Mouse (Mus musculus): ENCODE results near the gene Bcat1. TPM values are rescaled to one million over a fixed set of nuclear protein-coding genes. Genes with fewer than 3 reads are reported as not detected.

Bcat1 gene
- total RNA-seq, 2 experiments from 2014 or later: 84.3 to 85.4 TPM

DNA sequence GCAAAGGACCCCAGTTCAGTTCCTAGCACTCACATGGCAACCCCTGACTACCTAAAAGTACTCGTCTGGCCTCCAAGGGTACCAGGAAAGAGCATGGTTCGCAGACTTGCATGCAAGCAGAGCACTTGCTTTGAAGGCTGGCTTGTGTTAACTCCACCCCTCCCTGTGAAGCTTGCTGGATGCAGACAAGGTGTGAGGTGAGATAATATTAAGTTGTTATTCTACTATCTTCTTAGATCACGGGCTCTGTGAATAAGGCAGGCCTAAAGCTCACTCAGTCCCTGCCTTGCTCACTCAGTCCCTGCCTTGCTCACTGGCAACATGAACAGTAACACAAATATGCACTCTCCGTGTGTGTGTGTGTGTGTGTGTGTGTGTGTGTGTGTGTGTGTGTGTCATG, 58.5 kb downstream of the Bcat1 start:
- no peak for DNase-seq (ENCODE audit: extremely low spot score in 1 of 2, low spot score in 2 of 2)
- intact Hi-C loops (cut with DNase I): no loop called here
- TF ChIP-seq CTCF (IDR thresholded peaks at IDR 0.05): no peak
- Histone ChIP-seq H3K27ac (no peak overlapping the region), H3K4me3 (no peak overlapping the region)

DNA sequence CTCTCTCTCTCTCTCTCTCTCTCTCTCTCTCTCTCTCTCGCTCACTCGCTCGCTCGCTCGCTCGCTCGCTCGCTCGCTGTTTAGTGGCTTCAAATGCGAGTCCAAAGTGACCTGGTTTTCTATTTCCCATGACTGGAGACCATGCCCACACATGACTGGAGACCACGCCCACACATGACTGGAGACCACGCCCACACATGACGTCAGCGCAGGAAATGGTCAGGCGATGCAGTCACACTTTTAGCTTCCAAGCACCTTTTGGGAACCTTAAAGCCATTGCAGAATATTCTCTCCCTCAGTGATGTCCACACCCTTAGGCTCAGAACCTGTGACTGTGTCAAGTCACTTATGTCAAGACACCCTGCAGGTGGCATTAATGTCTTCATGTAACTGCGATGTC, 59.3 kb downstream of the Bcat1 start:
- intact Hi-C loops (cut with DNase I): no loop called here

DNA sequence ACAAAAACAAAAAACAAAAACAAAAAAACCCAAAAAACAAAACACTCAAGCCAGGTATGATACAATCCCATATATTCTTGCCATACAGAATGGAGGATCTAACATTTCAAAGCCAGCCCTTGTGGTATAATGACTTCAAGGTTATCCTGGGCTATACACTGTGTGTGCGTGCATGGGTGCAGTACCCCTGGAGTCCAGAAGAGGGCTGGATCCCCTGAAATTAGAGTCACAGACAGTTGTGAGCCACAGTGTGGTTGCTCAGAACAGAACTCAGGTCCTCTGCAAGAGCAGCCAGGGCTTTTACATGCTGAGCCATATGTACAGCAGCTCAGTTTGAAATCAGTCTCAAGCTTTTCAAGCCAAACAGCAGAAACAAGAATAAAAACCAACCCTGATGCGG, 61.0 kb downstream of the Bcat1 start:
- intact Hi-C loops (cut with DNase I): no loop called here
- Histone ChIP-seq H3K4me3 (no peak overlapping the region), H3K27ac (no peak overlapping the region)
- TF ChIP-seq CTCF (IDR thresholded peaks at IDR 0.05): peak; percentile 33
- no peak for DNase-seq (ENCODE audit: extremely low spot score in 1 of 2, low spot score in 2 of 2)

More for the DNA sequence above, 59.3 kb downstream of the Bcat1 start:
- no peak for TF ChIP-seq CTCF (IDR thresholded peaks at IDR 0.05)
- no peak overlapping the region for H3K4me3 ChIP-seq
- no peak for DNase-seq (ENCODE audit: extremely low spot score in 1 of 2, low spot score in 2 of 2)
- H3K27ac ChIP-seq: no peak overlapping the region

GRCm38 (mm10) chr6:145012699-145013098, 63.3 kb downstream of the Bcat1 start:
- DNase-seq (ENCODE audit: extremely low spot score in 1 of 2, low spot score in 2 of 2): no peak
- TF ChIP-seq CTCF (IDR thresholded peaks at IDR 0.05): no peak
- intact Hi-C loops (cut with DNase I): no loop called here
- Histone ChIP-seq H3K27ac (no peak overlapping the region), H3K4me3 (no peak overlapping the region)

DNA sequence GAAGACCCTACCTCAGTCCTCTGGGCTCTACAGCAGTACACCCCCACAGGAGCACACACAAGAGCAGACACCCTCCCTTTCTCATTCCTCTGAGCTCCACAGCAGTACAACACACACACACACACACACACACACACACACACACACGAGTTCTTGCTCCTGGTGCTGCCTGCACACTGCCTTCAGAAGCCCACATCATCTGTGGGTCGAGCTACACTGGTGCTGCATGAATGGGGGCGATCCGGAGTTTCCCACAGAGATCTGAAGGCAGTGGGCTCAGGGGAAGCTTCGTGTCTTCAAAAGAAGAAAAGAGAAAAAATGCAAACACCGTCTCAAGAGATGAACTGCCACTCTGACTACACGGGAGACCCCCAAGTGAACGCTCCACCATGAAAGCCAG, 64.8 kb downstream of the Bcat1 start:
- intact Hi-C loops (cut with DNase I): no loop called here
- no peak for DNase-seq (ENCODE audit: extremely low spot score in 1 of 2, low spot score in 2 of 2)
- no peak for TF ChIP-seq CTCF (IDR thresholded peaks at IDR 0.05)
- Histone ChIP-seq H3K4me3 (no peak overlapping the region), H3K27ac (no peak overlapping the region)

DNA sequence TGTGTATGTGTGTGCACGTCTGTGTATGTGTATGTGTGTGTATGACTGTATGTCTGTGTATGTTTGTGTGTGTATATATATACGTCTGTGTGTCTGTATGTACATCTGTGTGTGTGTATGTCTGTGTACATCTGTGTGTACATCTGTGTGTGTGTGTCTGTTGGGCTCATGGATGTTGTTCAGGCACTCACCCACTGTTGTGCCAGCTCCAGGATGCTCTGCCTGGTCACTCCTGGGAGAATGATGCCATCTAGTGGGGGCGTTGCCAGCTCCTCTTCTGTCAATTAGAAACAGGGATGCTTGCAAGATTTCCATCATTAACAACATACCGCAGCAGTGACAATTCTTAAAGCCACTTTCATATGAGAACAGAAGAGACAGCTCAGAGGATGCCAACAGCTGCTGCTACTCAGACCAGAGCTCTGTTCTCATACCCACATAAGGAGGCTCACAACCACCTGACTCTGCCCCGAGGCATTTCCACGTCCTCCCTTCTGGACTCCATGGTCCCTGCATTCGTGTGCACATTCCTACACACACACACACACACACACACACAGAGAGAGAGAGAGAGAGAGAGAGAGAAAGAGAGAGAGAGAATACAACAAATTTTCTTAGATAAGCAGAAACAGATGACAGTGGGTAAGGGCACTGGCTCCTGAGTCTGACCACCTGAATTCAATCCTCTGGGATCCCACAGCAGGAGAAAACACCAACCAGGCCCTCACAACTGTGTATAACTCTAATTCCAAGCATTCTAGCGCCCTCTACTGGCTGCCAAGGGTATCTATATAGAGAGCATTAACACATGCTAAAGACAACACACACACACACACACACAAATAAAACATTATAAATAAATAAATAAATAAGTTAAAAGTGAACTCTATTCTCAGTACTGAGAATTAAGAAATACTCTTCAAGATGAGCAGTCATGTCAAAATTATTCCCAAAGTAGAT, 65.8 kb downstream of the Bcat1 start:
- DNase-seq (ENCODE audit: extremely low spot score in 1 of 2, low spot score in 2 of 2): no peak
- peak; percentile 48 for TF ChIP-seq CTCF (IDR thresholded peaks at IDR 0.05)
- intact Hi-C loops (cut with DNase I): no loop called here
- Histone ChIP-seq H3K4me3 (no peak overlapping the region), H3K27ac (no peak overlapping the region)

DNA sequence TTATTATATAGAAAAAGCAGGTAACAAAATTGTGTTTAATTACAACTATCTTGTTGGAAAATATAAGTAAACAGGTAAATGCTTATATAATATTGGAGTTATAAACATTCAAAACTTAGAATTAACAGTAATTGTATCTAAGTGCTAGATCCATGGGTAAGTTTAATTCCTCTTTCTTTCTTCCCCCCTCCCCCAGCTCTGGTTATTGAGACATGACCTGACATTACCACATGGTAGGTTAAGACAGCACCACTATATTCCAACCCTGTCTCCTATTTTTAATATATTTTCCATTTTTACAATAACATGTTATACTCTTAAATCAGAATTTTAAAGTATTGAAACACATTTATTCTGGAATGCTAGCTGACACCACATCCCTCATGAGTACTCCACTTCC, 72.5 kb downstream of the Bcat1 start:
- TF ChIP-seq CTCF (IDR thresholded peaks at IDR 0.05): no peak
- no peak overlapping the region for H3K27ac ChIP-seq
- H3K4me3 ChIP-seq: no peak overlapping the region
- intact Hi-C loops (cut with DNase I): no loop called here
- DNase-seq (ENCODE audit: extremely low spot score in 1 of 2, low spot score in 2 of 2): no peak

GRCm38 (mm10) chr6:145002094-145002936, 73.7 kb downstream of the Bcat1 start:
- H3K27ac ChIP-seq: no peak overlapping the region
- no peak for DNase-seq (ENCODE audit: extremely low spot score in 1 of 2, low spot score in 2 of 2)
- no peak for TF ChIP-seq CTCF (IDR thresholded peaks at IDR 0.05)
- intact Hi-C loops (cut with DNase I): no loop called here
- H3K4me3 ChIP-seq: no peak overlapping the region

- Histone ChIP-seq H3K27ac (no peak overlapping the region), H3K4me3 (no peak overlapping the region)
- intact Hi-C loops (cut with DNase I): no loop called here
- DNase-seq (ENCODE audit: extremely low spot score in 1 of 2, low spot score in 2 of 2): no peak
- TF ChIP-seq CTCF (IDR thresholded peaks at IDR 0.05): no peak
Observed at GRCm38 (mm10) chr6:145001493-145001892, 74.5 kb downstream of the Bcat1 start.

DNA sequence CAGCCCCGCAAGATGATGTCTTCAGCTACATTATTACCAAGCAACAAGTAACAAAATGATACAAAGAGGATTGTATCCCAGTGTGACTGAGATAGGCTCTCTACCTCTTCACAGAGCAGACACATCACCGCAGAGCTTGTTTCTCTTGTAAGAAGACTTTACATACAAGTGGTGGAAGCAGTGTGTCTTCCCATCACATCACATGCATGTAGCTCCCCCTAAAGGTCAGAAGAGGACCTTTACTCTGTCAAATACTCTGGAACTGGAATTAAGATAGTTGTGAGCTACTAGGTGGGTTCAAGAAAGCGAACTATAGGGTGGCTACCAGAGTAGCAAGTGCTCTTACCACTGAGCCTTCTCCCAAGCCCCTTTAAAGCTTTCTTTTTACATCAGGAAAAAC, 78.8 kb downstream of the Bcat1 start:
- peak; percentile 50 for TF ChIP-seq CTCF (IDR thresholded peaks at IDR 0.05)
- intact Hi-C loops (cut with DNase I): no loop called here
- H3K27ac ChIP-seq: no peak overlapping the region

GRCm38 (mm10) chr6:144992111-144992510, 83.9 kb downstream of the Bcat1 start:
- no peak for DNase-seq (ENCODE audit: extremely low spot score in 1 of 2, low spot score in 2 of 2)
- Histone ChIP-seq H3K27ac (no peak overlapping the region), H3K4me3 (no peak overlapping the region)
- intact Hi-C loops (cut with DNase I): no loop called here
- no peak for TF ChIP-seq CTCF (IDR thresholded peaks at IDR 0.05)

More for the DNA sequence above, 78.8 kb downstream of the Bcat1 start:
- no peak for DNase-seq (ENCODE audit: extremely low spot score in 1 of 2, low spot score in 2 of 2)
- no peak overlapping the region for H3K4me3 ChIP-seq

DNA sequence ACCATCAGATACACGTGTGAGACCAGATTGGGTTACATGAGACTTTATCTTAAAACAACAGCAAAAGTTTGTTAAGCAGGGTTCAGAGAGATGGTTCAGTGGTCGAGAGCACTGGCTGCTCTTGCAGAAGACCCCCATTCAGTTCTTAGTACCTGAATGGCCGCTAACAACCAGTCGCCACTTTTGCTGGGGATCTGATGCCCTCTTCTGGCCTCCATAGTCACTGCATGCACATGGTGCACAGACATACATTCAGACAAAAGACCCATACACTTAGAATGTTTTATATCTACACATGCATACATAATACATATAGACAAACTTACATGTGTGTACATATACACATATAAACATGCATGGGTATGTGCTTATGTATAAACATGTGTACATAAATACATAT, 86.8 kb downstream of the Bcat1 start:
- no peak for DNase-seq (ENCODE audit: extremely low spot score in 1 of 2, low spot score in 2 of 2)
- Histone ChIP-seq H3K27ac (no peak overlapping the region), H3K4me3 (no peak overlapping the region)
- TF ChIP-seq CTCF (IDR thresholded peaks at IDR 0.05): peak; percentile 10
- intact Hi-C loops (cut with DNase I): no loop called here
